Mouse (Mus musculus) brain, adult 2 months (tissue): Measurements from ENCODE around the gene Fam171a1.

ENCODE experiments used
- DNase-seq: peaks from one replicate; pipeline ENCODE4 v3.0.0; 2011; ENCODE audit warnings: low read depth, low spot score

Fam171a1 gene

DNA sequence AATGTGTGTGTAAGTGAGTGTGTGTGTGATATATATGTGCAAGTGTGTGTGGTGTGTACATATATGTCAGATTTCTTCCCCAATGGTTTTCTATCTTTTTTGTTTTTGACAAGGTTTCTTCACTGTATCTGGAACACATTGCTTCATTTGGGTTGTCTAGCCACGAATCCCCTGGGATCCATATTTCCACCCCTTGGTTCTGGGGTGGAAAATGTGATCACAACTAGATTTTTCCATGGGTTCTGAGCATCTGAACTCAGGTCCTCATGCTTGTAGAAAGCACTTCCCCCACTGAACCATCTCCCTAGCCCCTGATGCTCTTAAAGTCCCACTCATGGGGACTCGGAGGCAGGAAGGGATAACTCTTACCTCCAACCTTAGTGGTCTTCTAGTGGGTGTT is 159.3 kb downstream of the Fam171a1 start:
- DNase-seq = no peak

- no peak for DNase-seq
Observed at GRCm38 (mm10) chr2:3276106-3276505, 162.1 kb downstream of the Fam171a1 start.
